Mouse (Mus musculus): ENCODE results near the gene Sh2d2a. TPM values are rescaled to one million over a fixed set of nuclear protein-coding genes. Genes with fewer than 3 reads are reported as not detected.
"Not testable (repeated sequence)": the region's sequence is repeated elsewhere in the genome, so short reads cannot be mapped to it uniquely, and the experiment has no call there.

Sh2d2a gene
- polyA plus RNA-seq, 1 experiment, result not detected

- TF ChIP-seq POLR2A (IDR thresholded peaks at IDR 0.05; ENCODE audit: low read depth, low read length) (no peak), CTCF (IDR thresholded peaks at IDR 0.05; ENCODE audit: borderline replicate concordance, insufficient read depth, low read length) (no peak)
- no peak overlapping the region for H3K4me3 ChIP-seq (ENCODE audit: insufficient read depth, low read length)
- no peak overlapping the region for H3K27ac ChIP-seq (ENCODE audit: insufficient read depth, low read length)
- H3K4me1 ChIP-seq (ENCODE audit: control insufficient read depth, insufficient read depth, low read length), result peaks cover 4% of the 10 kb centered on the region; the same call in 1 of the 2 replicates
These were observed 8.4 kb downstream of the Sh2d2a start for GRCm38 (mm10) chr3:87854795-87855568.

- Histone ChIP-seq H3K4me1 (ENCODE audit: control insufficient read depth, insufficient read depth, low read length) (peaks cover 4% of the 10 kb centered on the region; the same call in 1 of the 2 replicates), H3K4me3 (ENCODE audit: insufficient read depth, low read length) (no peak overlapping the region), H3K27ac (ENCODE audit: insufficient read depth, low read length) (no peak overlapping the region)
- no peak for TF ChIP-seq CTCF (IDR thresholded peaks at IDR 0.05; ENCODE audit: borderline replicate concordance, insufficient read depth, low read length)
- TF ChIP-seq POLR2A (IDR thresholded peaks at IDR 0.05; ENCODE audit: low read depth, low read length), result no peak
These were observed 9.4 kb downstream of the Sh2d2a start for GRCm38 (mm10) chr3:87855936-87856335.

- no peak overlapping the region for H3K27ac ChIP-seq (ENCODE audit: insufficient read depth, low read length)
- H3K4me1 ChIP-seq (ENCODE audit: control insufficient read depth, insufficient read depth, low read length), result peaks cover 4% of the 10 kb centered on the region; the same call in 1 of the 2 replicates
- no peak overlapping the region for H3K4me3 ChIP-seq (ENCODE audit: insufficient read depth, low read length)
- TF ChIP-seq POLR2A (IDR thresholded peaks at IDR 0.05; ENCODE audit: low read depth, low read length) (no peak), CTCF (IDR thresholded peaks at IDR 0.05; ENCODE audit: borderline replicate concordance, insufficient read depth, low read length) (no peak)
These were observed 11.1 kb downstream of the Sh2d2a start for GRCm38 (mm10) chr3:87857666-87858065.

GRCm38 (mm10) chr3:87859813-87860212 is 13.3 kb downstream of the Sh2d2a start:
- Histone ChIP-seq H3K4me3 (ENCODE audit: insufficient read depth, low read length) (no peak overlapping the region), H3K4me1 (ENCODE audit: control insufficient read depth, insufficient read depth, low read length) (peaks cover 4% of the 10 kb centered on the region; the same call in 1 of the 2 replicates), H3K27ac (ENCODE audit: insufficient read depth, low read length) (no peak overlapping the region)
- TF ChIP-seq CTCF (IDR thresholded peaks at IDR 0.05; ENCODE audit: borderline replicate concordance, insufficient read depth, low read length), result peak; percentile 23; the same call in 1 of the 2 replicates
- TF ChIP-seq POLR2A (IDR thresholded peaks at IDR 0.05; ENCODE audit: low read depth, low read length), result no peak

GRCm38 (mm10) chr3:87864111-87864510 is 17.6 kb downstream of the Sh2d2a start:
- H3K27ac ChIP-seq (ENCODE audit: insufficient read depth, low read length); H3K4me3 ChIP-seq (ENCODE audit: insufficient read depth, low read length); H3K4me1 ChIP-seq (ENCODE audit: control insufficient read depth, insufficient read depth, low read length): not testable (repeated sequence)

GRCm38 (mm10) chr3:87877730-87878129 is 31.2 kb downstream of the Sh2d2a start:
- no peak overlapping the region for H3K4me3 ChIP-seq (ENCODE audit: insufficient read depth, low read length)
- no peak overlapping the region for H3K27ac ChIP-seq (ENCODE audit: insufficient read depth, low read length)
- TF ChIP-seq CTCF (IDR thresholded peaks at IDR 0.05; ENCODE audit: borderline replicate concordance, insufficient read depth, low read length) (no peak), POLR2A (IDR thresholded peaks at IDR 0.05; ENCODE audit: low read depth, low read length) (no peak)
- no peaks in the 10 kb centered on the region for H3K4me1 ChIP-seq (ENCODE audit: control insufficient read depth, insufficient read depth, low read length)

GRCm38 (mm10) chr3:87884291-87884690 is 37.7 kb downstream of the Sh2d2a start:
- no peak overlapping the region for H3K27ac ChIP-seq (ENCODE audit: insufficient read depth, low read length)
- peak overlapping the region; percentile 84 for H3K4me3 ChIP-seq (ENCODE audit: insufficient read depth, low read length)
- H3K4me1 ChIP-seq (ENCODE audit: control insufficient read depth, insufficient read depth, low read length), result no peaks in the 10 kb centered on the region
- TF ChIP-seq CTCF (IDR thresholded peaks at IDR 0.05; ENCODE audit: borderline replicate concordance, insufficient read depth, low read length) (no peak), POLR2A (IDR thresholded peaks at IDR 0.05; ENCODE audit: low read depth, low read length) (no peak)

GRCm38 (mm10) chr3:87884708-87885251 is 38.2 kb downstream of the Sh2d2a start:
- TF ChIP-seq POLR2A (IDR thresholded peaks at IDR 0.05; ENCODE audit: low read depth, low read length), result peak; percentile 47
- TF ChIP-seq CTCF (IDR thresholded peaks at IDR 0.05; ENCODE audit: borderline replicate concordance, insufficient read depth, low read length), result no peak
- peak overlapping the region; percentile 58; the same call in 1 of the 2 replicates for H3K27ac ChIP-seq (ENCODE audit: insufficient read depth, low read length)
- peak overlapping the region; percentile 84 for H3K4me3 ChIP-seq (ENCODE audit: insufficient read depth, low read length)
- H3K4me1 ChIP-seq (ENCODE audit: control insufficient read depth, insufficient read depth, low read length), result no peaks in the 10 kb centered on the region

GRCm38 (mm10) chr3:87885281-87886003 is 38.9 kb downstream of the Sh2d2a start, which contains the start of gene Prcc:
Prcc (minus strand) TSS chr3:87885608.
- peak within 1 kb of the TSS; percentile 58 for H3K27ac ChIP-seq (ENCODE audit: insufficient read depth, low read length)
- peak within 1 kb of the TSS; percentile 84 for H3K4me3 ChIP-seq (ENCODE audit: insufficient read depth, low read length)
- no peaks in the 10 kb centered on the region for H3K4me1 ChIP-seq (ENCODE audit: control insufficient read depth, insufficient read depth, low read length)
- TF ChIP-seq POLR2A (IDR thresholded peaks at IDR 0.05; ENCODE audit: low read depth, low read length), result peak; percentile 67
- TF ChIP-seq CTCF (IDR thresholded peaks at IDR 0.05; ENCODE audit: borderline replicate concordance, insufficient read depth, low read length), result no peak

- H3K4me3 ChIP-seq (ENCODE audit: insufficient read depth, low read length), result peak overlapping the region; percentile 41
- no peaks in the 10 kb centered on the region for H3K4me1 ChIP-seq (ENCODE audit: control insufficient read depth, insufficient read depth, low read length)
- TF ChIP-seq CTCF (IDR thresholded peaks at IDR 0.05; ENCODE audit: borderline replicate concordance, insufficient read depth, low read length) (no peak), POLR2A (IDR thresholded peaks at IDR 0.05; ENCODE audit: low read depth, low read length) (no peak)
- H3K27ac ChIP-seq (ENCODE audit: insufficient read depth, low read length), result no peak overlapping the region
These were observed 39.4 kb downstream of the Sh2d2a start for GRCm38 (mm10) chr3:87886004-87886365.

All from embryonic fibroblast, embryonic 13.5 days (primary cell).